13 mouse cellular contexts compared by ENCODE assay signal in the genomic region with DNA sequence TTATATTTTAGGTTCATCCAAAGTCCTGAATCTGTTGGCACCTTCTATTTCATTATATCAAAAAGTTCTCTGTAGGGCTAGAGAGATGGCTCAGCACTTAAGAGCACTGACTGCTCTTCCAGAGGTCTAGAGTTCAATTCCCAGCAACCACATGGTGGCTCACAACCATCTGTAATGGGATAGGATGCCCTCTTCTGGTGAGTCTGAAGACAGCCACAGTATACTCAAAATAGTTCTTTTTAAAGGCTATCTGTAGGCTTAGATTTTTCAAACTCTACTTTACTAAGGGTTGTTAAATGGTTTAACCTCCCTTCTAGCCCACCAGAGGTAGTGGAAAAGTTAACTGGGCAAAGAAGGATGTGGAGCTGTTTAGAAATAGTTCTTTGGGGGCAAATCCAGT.
"Had no signal": no experiment of that assay in that cellular context is flagged by ENCODE, and none has a peak within 500 bp of the region (broad histone marks: within the 10 kb centered on the region; RNA-seq: fewer than 3 reads in every experiment).

No protein-coding gene starts in this region.

- DNase-seq: kidney, adult 18-20 months; kidney, postnatal 10 days; kidney, postnatal 4 days; liver, embryonic 13.5 days; lung, adult 2 months; right cerebral cortex, adult 18-20 months; right cerebral cortex, postnatal 25 days; thymus, postnatal 4 days had no signal

- H3K27ac ChIP-seq: limb, embryonic 12.5 days; liver, embryonic 13.5 days; midbrain, embryonic 13.5 days; neural tube, embryonic 15.5 days; stomach, postnatal 0 days had no signal

- H3K4me2 ChIP-seq: limb, embryonic 12.5 days; liver, embryonic 13.5 days; midbrain, embryonic 13.5 days; neural tube, embryonic 15.5 days had no signal

- H3K27me3 ChIP-seq: limb, embryonic 12.5 days; liver, embryonic 13.5 days; midbrain, embryonic 13.5 days; neural tube, embryonic 15.5 days had no signal

- H3K9ac ChIP-seq: limb, embryonic 12.5 days; liver, embryonic 13.5 days; midbrain, embryonic 13.5 days; neural tube, embryonic 15.5 days had no signal

- H3K9me3 ChIP-seq: limb, embryonic 12.5 days; liver, embryonic 13.5 days; midbrain, embryonic 13.5 days; neural tube, embryonic 15.5 days had no signal

- H3K4me3 ChIP-seq: limb, embryonic 12.5 days; liver, embryonic 13.5 days; midbrain, embryonic 13.5 days; neural tube, embryonic 15.5 days had no signal

- ATAC-seq: lung, postnatal 0 days; midbrain, embryonic 13.5 days had no signal

- H3K36me3 ChIP-seq: limb, embryonic 12.5 days; liver, embryonic 13.5 days; midbrain, embryonic 13.5 days; neural tube, embryonic 15.5 days had no signal

- H3K4me1 ChIP-seq: limb, embryonic 12.5 days; midbrain, embryonic 13.5 days; neural tube, embryonic 15.5 days had no signal
